Mouse (Mus musculus): ENCODE data around the gene Noct. TPM values are rescaled to one million over a fixed set of nuclear protein-coding genes. Genes with fewer than 3 reads are reported as not detected.

The Noct gene
- polyA plus RNA-seq, 1 experiment from 2014 or later = 7.0 TPM

DNA sequence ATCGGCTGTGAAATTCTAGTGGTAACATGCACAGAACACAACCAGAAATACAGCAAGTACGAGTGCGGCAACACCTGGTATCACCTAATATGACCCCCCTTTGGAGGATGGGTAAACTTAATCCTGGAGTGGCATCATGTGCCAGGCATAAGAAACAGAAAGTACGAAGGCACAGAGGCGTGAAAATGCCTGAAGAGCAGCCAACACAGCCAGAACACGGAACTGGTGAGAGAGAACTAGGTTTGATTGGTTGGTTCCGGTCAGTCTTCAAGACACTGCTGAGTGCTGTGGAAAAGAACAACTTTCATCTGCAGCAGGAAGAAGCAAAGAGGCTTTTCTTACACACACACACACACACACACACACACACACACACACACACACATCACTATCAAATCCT, 38.8 kb upstream of the Noct start:
- DNase-seq (ENCODE audit: low spot score) = no peak
- whole genome bisulfite sequencing = 88% methylated on average over 7 of the region's 7 CpGs
- Histone ChIP-seq H3K9me3 (ENCODE audit: control insufficient read depth, low read length) (no peaks in the 10 kb centered on the region), H3K4me1 (replicated peaks; ENCODE audit: control insufficient read depth, insufficient read depth, low read length) (no peaks in the 10 kb centered on the region), H3K36me3 (ENCODE audit: control insufficient read depth, insufficient read depth, low read length) (no peaks in the 10 kb centered on the region), H3K27me3 (replicated peaks; ENCODE audit: control insufficient read depth, insufficient read depth, low read length) (no peaks in the 10 kb centered on the region), H3K4me3 (ENCODE audit: low read depth, low read length) (no peak overlapping the region), H3K9ac (ENCODE audit: low read length) (no peak overlapping the region), H3K27ac (ENCODE audit: low read depth) (no peak overlapping the region), H3K4me2 (ENCODE audit: low read length) (no peak overlapping the region)
- no peak for ATAC-seq (replicated peaks; ENCODE audit: low FRiP score, low TSS enrichment, low read depth)

DNA sequence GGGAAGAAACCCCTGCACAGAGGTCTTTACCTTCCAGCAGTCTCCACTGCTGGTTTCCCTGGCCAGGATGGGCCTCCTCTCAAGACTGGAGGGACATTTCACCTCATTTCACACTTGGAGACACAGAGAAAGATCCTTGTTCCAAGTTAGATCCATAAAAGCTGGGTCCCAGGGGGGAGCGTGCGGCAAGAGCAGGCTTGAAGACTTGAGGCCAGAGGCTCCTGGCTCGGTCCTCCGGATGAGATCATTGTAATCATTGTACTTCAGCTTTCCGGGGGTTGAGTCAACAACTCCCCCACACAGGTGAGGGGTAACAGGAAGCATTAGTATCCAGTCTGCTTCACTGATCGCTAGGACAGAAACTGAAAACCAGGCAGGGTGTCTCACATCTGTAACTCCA, 30.2 kb upstream of the Noct start:
- Histone ChIP-seq H3K4me2 (ENCODE audit: low read length) (no peak overlapping the region), H3K9me3 (ENCODE audit: control insufficient read depth, low read length) (no peaks in the 10 kb centered on the region), H3K9ac (ENCODE audit: low read length) (no peak overlapping the region), H3K27me3 (replicated peaks; ENCODE audit: control insufficient read depth, insufficient read depth, low read length) (no peaks in the 10 kb centered on the region), H3K4me3 (ENCODE audit: low read depth, low read length) (no peak overlapping the region), H3K4me1 (replicated peaks; ENCODE audit: control insufficient read depth, insufficient read depth, low read length) (no peaks in the 10 kb centered on the region), H3K27ac (ENCODE audit: low read depth) (no peak overlapping the region), H3K36me3 (ENCODE audit: control insufficient read depth, insufficient read depth, low read length) (no peaks in the 10 kb centered on the region)
- ATAC-seq (replicated peaks; ENCODE audit: low FRiP score, low TSS enrichment, low read depth) = no peak
- DNase-seq (ENCODE audit: low spot score) = no peak
- WGBS = 62% methylated on average over 6 of the region's 6 CpGs

GRCm38 (mm10) chr3:51195321-51195720, 28.9 kb upstream of the Noct start:
- H3K4me2 ChIP-seq (ENCODE audit: low read length) = peak overlapping the region; percentile 37; the same call in 1 of the 2 replicates
- no peak for DNase-seq (ENCODE audit: low spot score)
- peak overlapping the region; percentile 13; the same call in 1 of the 2 replicates for H3K4me3 ChIP-seq (ENCODE audit: low read depth, low read length)
- no peaks in the 10 kb centered on the region for H3K4me1 ChIP-seq (replicated peaks; ENCODE audit: control insufficient read depth, insufficient read depth, low read length)
- H3K9me3 ChIP-seq (ENCODE audit: control insufficient read depth, low read length) = no peaks in the 10 kb centered on the region
- no peaks in the 10 kb centered on the region for H3K27me3 ChIP-seq (replicated peaks; ENCODE audit: control insufficient read depth, insufficient read depth, low read length)
- ATAC-seq (replicated peaks; ENCODE audit: low FRiP score, low TSS enrichment, low read depth) = peak; percentile 60; the same call in 1 of the 2 replicates
- no peak overlapping the region for H3K27ac ChIP-seq (ENCODE audit: low read depth)
- H3K9ac ChIP-seq (ENCODE audit: low read length) = no peak overlapping the region
- H3K36me3 ChIP-seq (ENCODE audit: control insufficient read depth, insufficient read depth, low read length) = no peaks in the 10 kb centered on the region
- WGBS = 35% methylated on average over 8 of the region's 8 CpGs

GRCm38 (mm10) chr3:51195736-51196135, 28.5 kb upstream of the Noct start:
- Histone ChIP-seq H3K4me3 (ENCODE audit: low read depth, low read length) (peak overlapping the region; percentile 13; the same call in 1 of the 2 replicates), H3K9ac (ENCODE audit: low read length) (no peak overlapping the region), H3K36me3 (ENCODE audit: control insufficient read depth, insufficient read depth, low read length) (no peaks in the 10 kb centered on the region), H3K4me2 (ENCODE audit: low read length) (peak overlapping the region; percentile 37; the same call in 1 of the 2 replicates), H3K9me3 (ENCODE audit: control insufficient read depth, low read length) (no peaks in the 10 kb centered on the region), H3K4me1 (replicated peaks; ENCODE audit: control insufficient read depth, insufficient read depth, low read length) (no peaks in the 10 kb centered on the region), H3K27ac (ENCODE audit: low read depth) (no peak overlapping the region), H3K27me3 (replicated peaks; ENCODE audit: control insufficient read depth, insufficient read depth, low read length) (no peaks in the 10 kb centered on the region)
- no peak for DNase-seq (ENCODE audit: low spot score)
- ATAC-seq (replicated peaks; ENCODE audit: low FRiP score, low TSS enrichment, low read depth) = 0 out of 2 replicates have a peak, but pooled peaks have one; percentile 50
- 28% methylated on average over 8 of the region's 8 CpGs for WGBS

- Histone ChIP-seq H3K4me3 (ENCODE audit: low read depth, low read length) (no peak overlapping the region), H3K27me3 (replicated peaks; ENCODE audit: control insufficient read depth, insufficient read depth, low read length) (no peaks in the 10 kb centered on the region), H3K4me1 (replicated peaks; ENCODE audit: control insufficient read depth, insufficient read depth, low read length) (no peaks in the 10 kb centered on the region), H3K27ac (ENCODE audit: low read depth) (no peak overlapping the region), H3K4me2 (ENCODE audit: low read length) (no peak overlapping the region), H3K36me3 (ENCODE audit: control insufficient read depth, insufficient read depth, low read length) (no peaks in the 10 kb centered on the region), H3K9ac (ENCODE audit: low read length) (no peak overlapping the region), H3K9me3 (ENCODE audit: control insufficient read depth, low read length) (no peaks in the 10 kb centered on the region)
- 91% methylated on average over 3 of the region's 3 CpGs for WGBS
- no peak for ATAC-seq (replicated peaks; ENCODE audit: low FRiP score, low TSS enrichment, low read depth)
- no peak for DNase-seq (ENCODE audit: low spot score)
Observed at GRCm38 (mm10) chr3:51196724-51197111, 27.5 kb upstream of the Noct start.

DNA sequence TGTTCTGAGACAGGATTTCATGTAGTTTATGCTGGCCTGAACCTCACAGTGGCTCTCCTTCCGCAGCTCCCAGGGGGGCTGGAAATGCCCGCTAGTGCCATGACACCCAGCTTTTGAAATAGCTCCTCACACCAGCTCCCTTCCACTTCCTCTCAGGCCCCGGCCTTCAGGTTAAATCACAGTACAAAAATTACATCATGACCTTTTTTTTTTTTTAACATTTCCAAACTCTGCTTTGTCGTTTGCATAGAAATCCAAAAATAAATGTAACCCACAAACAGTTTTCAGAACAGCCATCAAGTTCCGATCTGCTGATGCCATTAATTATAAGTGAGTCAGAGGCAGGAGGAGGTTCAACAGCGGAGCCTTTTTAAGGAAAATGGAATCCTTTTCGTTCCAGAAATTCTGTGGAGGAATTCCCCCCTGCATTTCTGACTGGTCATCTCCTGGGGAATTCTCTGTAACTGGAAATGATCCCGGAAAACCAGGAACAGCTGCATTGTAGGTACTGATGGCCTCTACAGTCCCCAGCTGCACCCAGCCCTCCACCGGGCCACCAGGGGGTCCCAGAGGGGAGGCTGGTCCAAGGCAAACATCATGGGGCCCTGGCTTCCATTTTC, 27.0 kb upstream of the Noct start:
- ATAC-seq (replicated peaks; ENCODE audit: low FRiP score, low TSS enrichment, low read depth) (no peak), DNase-seq (ENCODE audit: low spot score) (no peak)
- no peaks in the 10 kb centered on the region for H3K27me3 ChIP-seq (replicated peaks; ENCODE audit: control insufficient read depth, insufficient read depth, low read length)
- no peak overlapping the region for H3K9ac ChIP-seq (ENCODE audit: low read length)
- H3K4me1 ChIP-seq (replicated peaks; ENCODE audit: control insufficient read depth, insufficient read depth, low read length) = no peaks in the 10 kb centered on the region
- no peak overlapping the region for H3K4me2 ChIP-seq (ENCODE audit: low read length)
- 61% methylated on average over 9 of the region's 9 CpGs for WGBS
- no peaks in the 10 kb centered on the region for H3K36me3 ChIP-seq (ENCODE audit: control insufficient read depth, insufficient read depth, low read length)
- H3K9me3 ChIP-seq (ENCODE audit: control insufficient read depth, low read length) = no peaks in the 10 kb centered on the region
- H3K27ac ChIP-seq (ENCODE audit: low read depth) = no peak overlapping the region
- H3K4me3 ChIP-seq (ENCODE audit: low read depth, low read length) = no peak overlapping the region

DNA sequence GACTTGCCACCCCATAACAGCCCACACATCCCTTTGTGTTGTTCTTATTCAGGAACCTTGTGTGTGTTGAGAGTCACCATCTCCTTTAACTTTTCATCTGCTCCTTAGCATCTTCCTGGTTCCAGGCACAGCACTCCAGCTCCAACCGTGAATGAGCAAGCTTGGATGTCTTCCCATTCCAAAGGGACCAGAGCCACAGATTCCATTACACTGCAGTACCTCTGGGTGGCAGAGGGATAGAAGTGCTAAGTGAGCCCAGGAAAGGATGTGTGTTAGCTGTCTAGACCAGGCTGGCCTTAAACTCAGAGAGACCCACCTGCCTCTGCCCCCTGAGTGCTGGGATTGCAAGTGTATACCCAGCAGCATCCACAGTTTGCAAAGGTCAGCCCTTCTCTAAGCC, 26.0 kb upstream of the Noct start:
- no peaks in the 10 kb centered on the region for H3K4me1 ChIP-seq (replicated peaks; ENCODE audit: control insufficient read depth, insufficient read depth, low read length)
- H3K9ac ChIP-seq (ENCODE audit: low read length) = no peak overlapping the region
- no peak for DNase-seq (ENCODE audit: low spot score)
- H3K4me3 ChIP-seq (ENCODE audit: low read depth, low read length) = no peak overlapping the region
- 93% methylated on average over 1 of the region's 1 CpGs for WGBS
- no peaks in the 10 kb centered on the region for H3K27me3 ChIP-seq (replicated peaks; ENCODE audit: control insufficient read depth, insufficient read depth, low read length)
- H3K27ac ChIP-seq (ENCODE audit: low read depth) = no peak overlapping the region
- no peaks in the 10 kb centered on the region for H3K9me3 ChIP-seq (ENCODE audit: control insufficient read depth, low read length)
- H3K4me2 ChIP-seq (ENCODE audit: low read length) = no peak overlapping the region
- ATAC-seq (replicated peaks; ENCODE audit: low FRiP score, low TSS enrichment, low read depth) = no peak
- H3K36me3 ChIP-seq (ENCODE audit: control insufficient read depth, insufficient read depth, low read length) = no peaks in the 10 kb centered on the region

GRCm38 (mm10) chr3:51199130-51199529, 25.1 kb upstream of the Noct start:
- Histone ChIP-seq H3K4me3 (ENCODE audit: low read depth, low read length) (no peak overlapping the region), H3K9me3 (ENCODE audit: control insufficient read depth, low read length) (no peaks in the 10 kb centered on the region), H3K27me3 (replicated peaks; ENCODE audit: control insufficient read depth, insufficient read depth, low read length) (no peaks in the 10 kb centered on the region), H3K36me3 (ENCODE audit: control insufficient read depth, insufficient read depth, low read length) (no peaks in the 10 kb centered on the region), H3K4me1 (replicated peaks; ENCODE audit: control insufficient read depth, insufficient read depth, low read length) (no peaks in the 10 kb centered on the region), H3K9ac (ENCODE audit: low read length) (no peak overlapping the region), H3K4me2 (ENCODE audit: low read length) (no peak overlapping the region), H3K27ac (ENCODE audit: low read depth) (no peak overlapping the region)
- WGBS = 84% methylated on average over 6 of the region's 6 CpGs
- DNase-seq (ENCODE audit: low spot score) (no peak), ATAC-seq (replicated peaks; ENCODE audit: low FRiP score, low TSS enrichment, low read depth) (no peak)

DNA sequence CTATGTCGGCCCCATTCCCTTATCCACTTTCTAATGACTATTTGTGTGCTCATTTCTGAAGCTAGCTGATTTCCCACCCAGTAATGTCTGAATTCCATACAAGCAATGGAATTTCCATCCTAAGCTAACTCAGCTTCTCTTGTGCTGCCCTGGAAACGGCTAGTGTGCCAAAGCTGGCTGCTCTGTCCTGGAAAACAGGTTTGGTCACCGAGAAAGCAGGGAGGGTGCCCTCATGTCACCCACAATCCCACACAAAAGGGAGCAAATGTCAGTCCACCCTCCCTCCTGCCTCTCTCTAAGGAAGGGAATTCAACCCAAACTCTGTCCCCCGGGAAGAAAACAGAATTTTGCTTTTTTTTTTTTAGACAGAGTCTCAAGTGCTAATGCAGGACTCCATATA, 23.9 kb upstream of the Noct start:
- Histone ChIP-seq H3K36me3 (ENCODE audit: control insufficient read depth, insufficient read depth, low read length) (no peaks in the 10 kb centered on the region), H3K9ac (ENCODE audit: low read length) (no peak overlapping the region), H3K4me2 (ENCODE audit: low read length) (no peak overlapping the region), H3K9me3 (ENCODE audit: control insufficient read depth, low read length) (no peaks in the 10 kb centered on the region), H3K27ac (ENCODE audit: low read depth) (no peak overlapping the region), H3K4me1 (replicated peaks; ENCODE audit: control insufficient read depth, insufficient read depth, low read length) (no peaks in the 10 kb centered on the region), H3K4me3 (ENCODE audit: low read depth, low read length) (no peak overlapping the region), H3K27me3 (replicated peaks; ENCODE audit: control insufficient read depth, insufficient read depth, low read length) (no peaks in the 10 kb centered on the region)
- 86% methylated on average over 4 of the region's 4 CpGs for WGBS
- ATAC-seq (replicated peaks; ENCODE audit: low FRiP score, low TSS enrichment, low read depth) = no peak
- no peak for DNase-seq (ENCODE audit: low spot score)

Data from intestine, embryonic 14.5 days (tissue).